Mouse (Mus musculus): ENCODE measurements around the gene Actl11. TPM values are rescaled to one million over a fixed set of nuclear protein-coding genes. Genes with fewer than 3 reads are reported as not detected.

Actl11 gene
- polyA plus RNA-seq, 1 experiment from 2014 or later: not detected

DNA sequence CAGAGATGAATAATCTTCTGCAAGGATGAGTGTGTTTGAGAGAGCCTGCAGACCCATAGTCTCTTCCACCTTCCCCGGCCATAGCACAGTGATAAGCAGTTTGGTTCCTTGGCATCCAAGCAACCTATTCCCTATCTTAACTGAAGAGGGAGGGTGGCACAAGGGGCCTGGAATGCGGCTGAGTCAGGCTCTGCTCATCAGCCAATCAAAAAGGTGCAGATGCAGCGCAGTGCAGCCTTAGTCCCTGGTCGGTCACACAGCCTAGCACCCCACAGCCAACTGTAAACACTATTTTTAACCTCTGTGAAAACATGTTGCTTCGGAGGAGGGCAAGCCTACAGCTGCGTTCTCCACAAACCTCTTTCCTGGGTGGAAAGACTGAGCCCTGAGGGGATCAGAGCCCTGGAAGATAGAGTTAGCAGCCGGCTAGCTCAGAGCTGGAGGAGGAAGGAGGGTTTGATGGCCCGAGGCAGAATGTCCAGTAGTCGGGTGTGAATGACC is 1.3 kb upstream of the Actl11 start:
- TF ChIP-seq EP300 (IDR thresholded peaks at IDR 0.05) (no peak), CTCF (IDR thresholded peaks at IDR 0.05) (no peak)
- Histone ChIP-seq H3K27me3 (replicated peaks; ENCODE audit: insufficient read depth, low read length) (no peaks in the 10 kb centered on the region), H3K27ac (ENCODE audit: low read length) (no peak overlapping the region), H3K4me1 (ENCODE audit: insufficient read depth, low read depth, low read length) (no peaks in the 10 kb centered on the region; the same call in 1 of the 2 replicates), H3K4me3 (ENCODE audit: low read depth, low read length) (no peak overlapping the region), H3K4me2 (replicated peaks; ENCODE audit: low read depth, low read length) (no peak overlapping the region), H3K9me3 (ENCODE audit: low read length) (no peaks in the 10 kb centered on the region), H3K9ac (replicated peaks; ENCODE audit: low read depth) (no peak overlapping the region), H3K36me3 (ENCODE audit: insufficient read depth, low read length) (no peaks in the 10 kb centered on the region)
- no peak for ATAC-seq
- DNase-seq (ENCODE audit: low spot score): no peak
- 30% methylated on average over 9 of the region's 9 CpGs for WGBS

DNA sequence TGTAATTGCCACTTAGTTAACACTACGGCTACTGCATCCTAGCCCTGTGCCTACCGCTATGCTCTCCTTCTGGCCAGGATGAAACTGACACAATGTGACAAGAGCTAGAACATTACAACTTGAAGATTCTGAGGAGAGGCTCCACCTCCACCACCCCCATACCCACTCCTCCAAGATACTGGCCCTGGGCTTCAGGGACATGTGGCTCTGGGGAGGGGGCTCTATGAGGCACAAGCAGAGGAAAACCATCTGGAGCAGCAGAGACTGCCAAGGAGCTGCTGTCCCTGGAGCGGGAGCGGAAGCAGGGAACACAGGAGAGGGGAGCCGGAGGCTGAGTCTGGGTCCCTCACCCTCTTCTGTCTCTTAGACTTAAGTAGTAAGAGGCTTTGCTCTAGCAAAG is 520 bp upstream of the Actl11 start:
- ATAC-seq: 0 out of 2 replicates have a peak, but pooled peaks have one; percentile 14
- 52% methylated on average over 5 of the region's 5 CpGs for WGBS

DNA sequence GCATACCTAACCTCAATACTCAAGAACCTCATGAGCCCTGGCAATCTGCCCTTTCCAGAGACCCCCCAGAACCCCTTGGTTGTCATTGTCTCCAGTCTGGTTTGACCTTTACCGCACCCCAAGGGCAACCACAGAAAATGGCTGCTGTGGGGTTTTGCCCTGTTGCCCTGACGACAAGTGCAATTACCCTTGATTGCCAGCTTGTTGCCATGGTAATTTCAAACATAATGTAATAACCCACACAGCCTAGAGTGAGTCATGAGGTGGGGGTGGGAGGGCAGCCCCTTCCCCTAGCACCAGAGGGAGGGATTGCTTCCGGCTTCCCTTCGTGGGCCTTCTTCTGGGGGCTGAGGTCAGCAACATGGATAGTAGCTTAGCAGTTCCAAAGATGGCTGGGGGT is 4.0 kb downstream of the Actl11 start:
- Histone ChIP-seq H3K9ac (replicated peaks; ENCODE audit: low read depth) (no peak overlapping the region), H3K36me3 (ENCODE audit: insufficient read depth, low read length) (no peaks in the 10 kb centered on the region), H3K4me2 (replicated peaks; ENCODE audit: low read depth, low read length) (no peak overlapping the region), H3K27ac (ENCODE audit: low read length) (no peak overlapping the region), H3K4me3 (ENCODE audit: low read depth, low read length) (no peak overlapping the region), H3K4me1 (ENCODE audit: insufficient read depth, low read depth, low read length) (peaks cover 4% of the 10 kb centered on the region; the same call in 1 of the 2 replicates), H3K9me3 (ENCODE audit: low read length) (no peaks in the 10 kb centered on the region), H3K27me3 (replicated peaks; ENCODE audit: insufficient read depth, low read length) (peaks cover 6% of the 10 kb centered on the region; the same call in 1 of the 2 replicates)
- 76% methylated on average over 4 of the region's 4 CpGs for WGBS
- ATAC-seq (no peak), DNase-seq (ENCODE audit: low spot score) (no peak)
- TF ChIP-seq EP300 (IDR thresholded peaks at IDR 0.05): no peak
- TF ChIP-seq CTCF (IDR thresholded peaks at IDR 0.05): no peak

More for the DNA sequence above, 520 bp upstream of the Actl11 start:
- no peaks in the 10 kb centered on the region for H3K9me3 ChIP-seq (ENCODE audit: low read length)
- DNase-seq (ENCODE audit: low spot score): no peak
- no peak for TF ChIP-seq EP300 (IDR thresholded peaks at IDR 0.05)
- TF ChIP-seq CTCF (IDR thresholded peaks at IDR 0.05): no peak
- H3K4me2 ChIP-seq (replicated peaks; ENCODE audit: low read depth, low read length): no peak overlapping the region
- H3K36me3 ChIP-seq (ENCODE audit: insufficient read depth, low read length): no peaks in the 10 kb centered on the region
- no peak overlapping the region for H3K4me3 ChIP-seq (ENCODE audit: low read depth, low read length)
- H3K27me3 ChIP-seq (replicated peaks; ENCODE audit: insufficient read depth, low read length): no peaks in the 10 kb centered on the region
- H3K9ac ChIP-seq (replicated peaks; ENCODE audit: low read depth): no peak overlapping the region
- no peak overlapping the region for H3K27ac ChIP-seq (ENCODE audit: low read length)
- no peaks in the 10 kb centered on the region; the same call in 1 of the 2 replicates for H3K4me1 ChIP-seq (ENCODE audit: insufficient read depth, low read depth, low read length)

DNA sequence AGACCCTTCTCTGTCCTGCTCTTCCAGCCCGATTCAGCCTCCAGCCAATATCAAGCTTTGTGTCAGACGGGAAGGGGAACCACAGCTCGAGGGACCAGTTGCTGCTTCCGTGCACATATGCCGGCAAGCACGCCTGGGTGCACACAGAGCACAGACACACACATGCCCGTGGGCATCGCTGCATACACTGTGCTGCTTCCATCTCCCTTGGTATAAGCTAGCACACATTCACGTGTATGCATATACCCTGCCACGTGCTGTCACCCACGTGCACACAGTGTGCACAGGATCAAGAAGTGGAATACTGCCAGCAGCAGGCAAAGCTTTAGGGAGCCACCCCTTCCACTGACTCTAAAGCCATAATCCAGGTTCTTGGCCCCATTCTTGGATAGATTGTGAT is 5.9 kb downstream of the Actl11 start:
- peaks cover 6% of the 10 kb centered on the region; the same call in 1 of the 2 replicates for H3K27me3 ChIP-seq (replicated peaks; ENCODE audit: insufficient read depth, low read length)
- no peak overlapping the region for H3K4me3 ChIP-seq (ENCODE audit: low read depth, low read length)
- WGBS: 80% methylated on average over 11 of the region's 11 CpGs
- no peaks in the 10 kb centered on the region for H3K9me3 ChIP-seq (ENCODE audit: low read length)
- H3K4me2 ChIP-seq (replicated peaks; ENCODE audit: low read depth, low read length): no peak overlapping the region
- no peak overlapping the region for H3K27ac ChIP-seq (ENCODE audit: low read length)
- H3K36me3 ChIP-seq (ENCODE audit: insufficient read depth, low read length): no peaks in the 10 kb centered on the region
- no peak for ATAC-seq
- no peak overlapping the region for H3K9ac ChIP-seq (replicated peaks; ENCODE audit: low read depth)
- TF ChIP-seq EP300 (IDR thresholded peaks at IDR 0.05) (no peak), CTCF (IDR thresholded peaks at IDR 0.05) (no peak)
- no peak for DNase-seq (ENCODE audit: low spot score)
- H3K4me1 ChIP-seq (ENCODE audit: insufficient read depth, low read depth, low read length): peaks cover 4% of the 10 kb centered on the region; the same call in 1 of the 2 replicates

DNA sequence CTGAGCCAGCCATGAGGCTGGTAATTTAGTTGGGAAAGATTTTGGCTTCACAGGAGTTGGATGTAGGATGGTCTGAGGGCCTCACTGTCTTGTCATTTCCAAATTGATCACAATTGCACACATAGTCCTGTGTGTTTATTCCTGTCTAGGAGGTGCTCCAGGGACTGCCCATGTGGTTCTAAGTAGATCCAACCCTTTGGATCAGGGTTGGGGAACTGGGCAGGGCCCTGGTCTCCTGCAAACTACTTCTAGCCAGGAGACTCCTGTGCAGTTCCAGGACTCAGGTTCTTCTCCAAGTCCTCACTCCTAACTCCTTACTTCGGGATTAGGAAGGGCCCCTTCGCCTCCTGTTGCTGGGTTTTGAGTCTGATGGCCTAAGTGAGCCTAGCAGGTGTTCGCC is 7.1 kb downstream of the Actl11 start, which contains the start of gene Camkv:
Camkv (plus strand) TSS at position 301 of the 400 bp plus-strand sequence.
- peaks cover 6% of the 10 kb centered on the region; the same call in 1 of the 2 replicates for H3K27me3 ChIP-seq (replicated peaks; ENCODE audit: insufficient read depth, low read length)

DNA sequence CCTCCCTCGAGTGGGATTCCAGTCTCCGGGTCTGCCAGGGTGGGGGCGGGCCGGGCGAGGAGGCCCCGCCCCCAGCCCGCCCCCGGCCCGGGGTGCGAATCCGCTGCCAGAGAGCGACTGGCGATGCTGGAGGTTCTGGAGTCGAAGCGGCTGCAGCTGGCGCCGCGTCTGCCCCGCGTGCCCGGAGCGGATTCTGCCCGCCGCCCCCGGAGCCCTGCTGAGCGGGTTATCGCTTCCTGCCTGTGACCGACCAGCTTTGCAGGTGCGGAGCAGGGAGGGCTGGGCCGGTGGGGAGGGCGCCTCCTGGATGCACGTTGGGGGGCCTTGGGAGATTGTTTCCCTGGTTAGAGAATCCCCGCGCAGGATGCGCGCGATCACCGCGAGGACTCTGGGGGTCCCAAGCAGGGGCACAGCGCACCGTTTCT is 7.5 kb downstream of the Actl11 start:
- Histone ChIP-seq H3K27ac (ENCODE audit: low read length) (no peak overlapping the region), H3K4me1 (ENCODE audit: insufficient read depth, low read depth, low read length) (peaks cover 4% of the 10 kb centered on the region; the same call in 1 of the 2 replicates), H3K9me3 (ENCODE audit: low read length) (no peaks in the 10 kb centered on the region), H3K9ac (replicated peaks; ENCODE audit: low read depth) (peak overlapping the region; percentile 16; the same call in 1 of the 2 replicates), H3K4me3 (ENCODE audit: low read depth, low read length) (peak overlapping the region; percentile 28), H3K4me2 (replicated peaks; ENCODE audit: low read depth, low read length) (peak overlapping the region; percentile 66), H3K36me3 (ENCODE audit: insufficient read depth, low read length) (no peaks in the 10 kb centered on the region), H3K27me3 (replicated peaks; ENCODE audit: insufficient read depth, low read length) (peaks cover 6% of the 10 kb centered on the region; the same call in 1 of the 2 replicates)
- WGBS: 1% methylated on average over 33 of the region's 41 CpGs
- DNase-seq (ENCODE audit: low spot score): no peak
- no peak for ATAC-seq
- TF ChIP-seq CTCF (IDR thresholded peaks at IDR 0.05): no peak
- TF ChIP-seq EP300 (IDR thresholded peaks at IDR 0.05): no peak

More for the DNA sequence above, 7.1 kb downstream of the Actl11 start, which contains the start of gene Camkv:
- no peaks in the 10 kb centered on the region for H3K9me3 ChIP-seq (ENCODE audit: low read length)
- no peak for DNase-seq (ENCODE audit: low spot score)
- peak within 1 kb of the TSS; percentile 66 for H3K4me2 ChIP-seq (replicated peaks; ENCODE audit: low read depth, low read length)
- TF ChIP-seq CTCF (IDR thresholded peaks at IDR 0.05) (no peak), EP300 (IDR thresholded peaks at IDR 0.05) (no peak)
- 15% methylated on average over 3 of the region's 3 CpGs for WGBS
- H3K27ac ChIP-seq (ENCODE audit: low read length): no peak within 1 kb of the TSS
- H3K4me1 ChIP-seq (ENCODE audit: insufficient read depth, low read depth, low read length): peaks cover 4% of the 10 kb centered on the region; the same call in 1 of the 2 replicates
- peak within 1 kb of the TSS; percentile 16; the same call in 1 of the 2 replicates for H3K9ac ChIP-seq (replicated peaks; ENCODE audit: low read depth)
- peak within 1 kb of the TSS; percentile 28 for H3K4me3 ChIP-seq (ENCODE audit: low read depth, low read length)
- no peak for ATAC-seq
- H3K36me3 ChIP-seq (ENCODE audit: insufficient read depth, low read length): no peaks in the 10 kb centered on the region
